Mouse (Mus musculus): ENCODE measurements at regions not wholly inside any gene's neighbourhood (a gene's known extent, or its start where the extent isn't known, plus 50 kb on each side); places are given as distances from the start of the nearest gene placed in this dataset.

- DNase-seq: no peak
These were observed 471.4 kb upstream of the Lsamp start for GRCm38 (mm10) chr16:39512774-39513173.

- DNase-seq: no peak
These were observed 470.5 kb upstream of the Lsamp start for GRCm38 (mm10) chr16:39513659-39514058.

- DNase-seq: no peak
These were observed 453.1 kb upstream of the Lsamp start for GRCm38 (mm10) chr16:39531106-39531505.

GRCm38 (mm10) chr16:39532770-39533169 is 451.4 kb upstream of the Lsamp start:
- no peak for DNase-seq

- no peak for DNase-seq
These were observed 450.8 kb upstream of the Lsamp start for GRCm38 (mm10) chr16:39533351-39533750.

- peak; percentile 5 to 6 for DNase-seq
These were observed 430.8 kb upstream of the Lsamp start for GRCm38 (mm10) chr16:39553316-39553715.

GRCm38 (mm10) chr16:39576620-39577019 is 407.5 kb upstream of the Lsamp start:
- no peak for DNase-seq

GRCm38 (mm10) chr16:39579621-39580020 is 404.5 kb upstream of the Lsamp start:
- no peak for DNase-seq

Measured in heart, adult 18-20 months (tissue).